Mouse (Mus musculus): ENCODE results near the gene Scgb1b24. TPM values are rescaled to one million over a fixed set of nuclear protein-coding genes. Genes with fewer than 3 reads are reported as not detected.

The Scgb1b24 gene
- not detected for polyA plus RNA-seq (2014; fragmentation: Illumina TruSeq; extraction: RNeasy Lipid Tissue Mini Kit (QIAGEN cat#74804); ENCODE audit: low replicate concordance)

DNA sequence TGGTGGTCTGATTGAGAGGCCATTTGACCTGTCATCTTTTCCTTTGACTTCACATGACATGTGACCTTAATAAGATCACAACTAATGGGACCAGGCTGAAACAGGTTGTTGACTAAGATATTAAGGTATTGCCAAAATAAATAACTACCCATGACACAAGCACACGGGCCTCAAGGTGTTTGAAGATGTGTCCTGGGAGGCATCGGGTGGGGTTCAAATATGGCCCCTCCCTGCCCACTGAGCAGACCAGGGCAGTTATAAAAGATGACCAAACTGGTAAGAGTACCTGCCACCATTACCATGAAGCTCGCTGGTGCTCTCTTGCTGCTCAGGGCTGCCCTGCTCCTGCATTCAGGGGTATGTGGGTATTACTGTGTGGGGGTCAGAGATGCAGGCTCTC is at the start of gene Scgb1b24:
Gene Scgb1b24 (plus strand): TSS at position 301 of the 400 bp plus-strand sequence.

GRCm38 (mm10) chr7:33739212-33739611 is 4.4 kb upstream of the Scgb1b24 start, which contains the start of gene Scgb2b24:
Gene Scgb2b24 (minus strand): TSS chr7:33739312.

Other genes starting within 250 kb of the Scgb1b24 start
- gene Scgb2b21, start 223.3 kb upstream of the Scgb1b24 start, polyA plus RNA-seq (2014; fragmentation: Illumina TruSeq; extraction: RNeasy Lipid Tissue Mini Kit (QIAGEN cat#74804); ENCODE audit: low replicate concordance) = not detected
- gene Scgb2b24, start 4.5 kb upstream of the Scgb1b24 start, polyA plus RNA-seq (2014; fragmentation: Illumina TruSeq; extraction: RNeasy Lipid Tissue Mini Kit (QIAGEN cat#74804); ENCODE audit: low replicate concordance) = not detected
- not detected for gene Scgb2b26, start 201.2 kb downstream of the Scgb1b24 start, polyA plus RNA-seq (2014; fragmentation: Illumina TruSeq; extraction: RNeasy Lipid Tissue Mini Kit (QIAGEN cat#74804); ENCODE audit: low replicate concordance)